Mouse (Mus musculus) embryonic facial prominence, embryonic 11.5 days (tissue): ENCODE results near the gene Ak2. TPM values are rescaled to one million over a fixed set of nuclear protein-coding genes. Genes with fewer than 3 reads are reported as not detected.

Experiments used
- ATAC-seq: fragments of 200-750 bp; cut with Nextera tagmentation; replicated peaks from 2 replicates; pipeline ENCODE4 v1.8.0; 2017; ENCODE audit warnings: low read depth; ENCODE audit not compliant: insufficient number of reproducible peaks, low FRiP score, low TSS enrichment
- DNase-seq: peaks from one replicate; pipeline ENCODE4 v3.0.0-alpha.2; 2015; ENCODE audit warnings: low spot score
- H3K27ac ChIP-seq: fragments of 300-500 bp; sonication (generic); replicated peaks from 2 replicates; pipeline ENCODE4 v1.5.1; 2014; ENCODE audit warnings: mild to moderate bottlenecking, low read depth, low read length, control low read depth
- H3K27me3 ChIP-seq: fragments of 300-500 bp; sonication (generic); 2 replicates; pipeline ENCODE4 v1.6.1; 2014; ENCODE audit warnings: mild to moderate bottlenecking, low read length, moderate library complexity, mixed read lengths; ENCODE audit not compliant: control insufficient read depth, insufficient read depth
- H3K36me3 ChIP-seq: fragments of 300-500 bp; sonication (generic); replicated peaks from 2 replicates; pipeline ENCODE4 v1.6.1; 2014; ENCODE audit warnings: low read depth, mild to moderate bottlenecking, low read length, moderate library complexity, mixed read lengths; ENCODE audit not compliant: control insufficient read depth, insufficient read depth
- H3K4me1 ChIP-seq: fragments of 300-500 bp; sonication (generic); 2 replicates; pipeline ENCODE4 v1.6.1; 2014; ENCODE audit warnings: low read length, mixed read lengths; ENCODE audit not compliant: control insufficient read depth, insufficient read depth
- H3K4me2 ChIP-seq: fragments of 300-500 bp; sonication (generic); 2 replicates; pipeline ENCODE4 v1.6.1; 2014; ENCODE audit warnings: low read depth, mild to moderate bottlenecking, control low read depth, low read length, moderate library complexity
- H3K4me3 ChIP-seq: fragments of 300-500 bp; sonication (generic); 2 replicates; pipeline ENCODE4 v1.5.1; 2014; ENCODE audit warnings: low read depth, low read length, control low read depth
- H3K9ac ChIP-seq: fragments of 300-500 bp; sonication (generic); replicated peaks from 2 replicates; pipeline ENCODE4 v1.6.1; 2014; ENCODE audit warnings: mild to moderate bottlenecking, control low read depth, low read length
- H3K9me3 ChIP-seq: fragments of 300-500 bp; sonication (generic); replicated peaks from 2 replicates; pipeline ENCODE4 v1.6.1; 2016; ENCODE audit warnings: mild to moderate bottlenecking, low read length, inconsistent platforms, mixed read lengths; ENCODE audit not compliant: control insufficient read depth
- WGBS: fragments of 180-500 bp; shearing (Covaris S2); extraction: QIAGEN DNeasy Blood & Tissue Kit; methylation state at CpG from one replicate; pipeline ENCODE4 v1.1.7; 2014; 5-methylcytosine and 5-hydroxymethylcytosine counted together
- polyA plus RNA-seq: library from polyadenylated mRNA; unstranded; fragments of >200 nt; fragmentation: Nextera tagmentation; extraction: Ambion mirVana; gene quantifications from 2 replicates; pipeline ENCODE4 v1.2.1, GENCODE M21; 2014

Gene Ak2
- polyA plus RNA-seq, 1 experiment from 2014 or later, result 154 TPM

DNA sequence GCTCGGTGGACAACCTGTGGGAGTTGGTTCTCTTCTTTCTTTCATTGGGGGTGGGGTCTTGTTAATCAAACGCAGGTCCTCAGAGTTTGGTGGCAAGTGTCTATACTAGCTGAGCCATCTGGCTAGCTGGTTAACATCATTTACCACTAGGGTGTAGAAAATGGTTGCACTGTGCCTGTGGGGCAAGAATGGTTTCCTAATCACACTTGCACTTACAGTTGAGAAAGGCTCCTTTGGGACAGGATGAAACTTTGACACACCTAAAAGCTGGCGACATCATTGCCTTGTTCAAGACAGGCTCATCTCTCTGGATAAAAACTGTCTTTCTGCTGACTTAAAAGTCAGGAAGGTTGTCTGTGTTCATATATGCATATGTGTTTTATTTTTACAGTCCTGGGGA is 418 bp downstream of the Ak2 start:
- WGBS, result 87% methylated on average over 3 of the region's 3 CpGs
- no peak for DNase-seq
- H3K27me3 ChIP-seq, result no peaks in the 10 kb centered on the region
- H3K4me2 ChIP-seq, result no peak overlapping the region
- H3K4me1 ChIP-seq, result peaks cover 3% of the 10 kb centered on the region; the same call in 1 of the 2 replicates
- no peak overlapping the region for H3K9ac ChIP-seq
- no peaks in the 10 kb centered on the region for H3K9me3 ChIP-seq
- no peak overlapping the region for H3K27ac ChIP-seq
- no peak for ATAC-seq
- no peak overlapping the region for H3K4me3 ChIP-seq
- H3K36me3 ChIP-seq, result no peaks in the 10 kb centered on the region

DNA sequence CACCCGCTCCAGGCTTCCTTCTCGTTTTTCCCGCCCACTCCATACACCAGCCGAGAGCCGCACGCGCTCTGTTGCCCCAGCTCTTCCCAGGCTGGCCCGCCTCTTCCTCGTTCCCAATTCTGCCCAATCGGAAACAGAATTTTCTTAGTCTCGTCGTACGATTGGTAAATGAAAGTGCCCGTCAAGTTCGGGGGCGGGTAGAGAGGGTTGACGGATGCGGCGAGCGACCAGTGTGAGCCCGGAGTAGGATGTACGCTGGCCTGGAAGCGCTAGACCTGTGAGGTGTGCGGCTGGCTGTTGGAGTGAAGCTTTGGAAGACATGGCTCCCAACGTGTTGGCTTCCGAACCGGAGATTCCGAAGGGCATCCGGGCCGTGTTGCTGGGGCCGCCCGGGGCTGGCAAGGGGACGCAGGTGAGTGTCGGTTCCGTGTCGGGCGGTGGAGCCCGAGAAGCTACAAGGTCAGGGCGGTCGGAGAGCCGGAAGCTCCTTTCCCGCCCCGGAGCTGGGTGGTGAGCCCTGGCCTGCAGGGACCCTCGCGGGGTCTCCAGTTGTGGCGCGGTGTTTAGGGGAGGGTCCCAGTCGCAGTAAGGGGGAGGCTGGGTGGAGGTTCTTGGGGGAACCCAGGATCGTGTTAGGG is 1.4 kb downstream of the Ak2 start:
- H3K9ac ChIP-seq, result peak overlapping the region; percentile 82
- H3K9me3 ChIP-seq, result no peaks in the 10 kb centered on the region
- H3K4me3 ChIP-seq, result peak overlapping the region; percentile 84
- under 1% methylated on average over 49 of the region's 49 CpGs for WGBS
- ATAC-seq, result peak; percentile 100
- peaks cover 3% of the 10 kb centered on the region; the same call in 1 of the 2 replicates for H3K4me1 ChIP-seq
- H3K27me3 ChIP-seq, result no peaks in the 10 kb centered on the region
- H3K4me2 ChIP-seq, result peak overlapping the region; percentile 81
- H3K27ac ChIP-seq, result peak overlapping the region; percentile 53; the same call in 1 of the 2 replicates
- H3K36me3 ChIP-seq, result no peaks in the 10 kb centered on the region
- peak; percentile 98 for DNase-seq

DNA sequence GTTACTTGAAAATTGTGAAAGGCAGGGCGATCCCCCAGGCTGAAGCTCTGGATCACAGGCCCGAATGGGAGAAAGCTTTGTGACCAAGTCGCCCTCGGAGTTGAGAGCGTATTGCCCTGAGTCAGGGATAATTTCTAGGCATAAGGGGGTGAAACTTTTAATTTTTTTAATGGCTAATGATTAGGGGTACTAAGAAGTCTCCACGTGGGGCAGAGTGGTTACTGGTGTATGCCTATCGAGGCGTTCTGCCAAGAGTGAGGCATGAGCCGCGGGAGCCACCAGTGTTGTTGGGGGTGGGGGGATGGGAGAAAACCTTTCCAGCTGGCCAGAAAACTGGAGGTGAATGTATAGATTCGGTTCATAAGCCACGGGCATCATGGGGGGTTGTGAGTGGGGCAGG is 1.9 kb downstream of the Ak2 start:
- WGBS, result 2% methylated on average over 12 of the region's 12 CpGs
- H3K9ac ChIP-seq, result peak overlapping the region; percentile 82
- H3K9me3 ChIP-seq, result no peaks in the 10 kb centered on the region
- no peak overlapping the region for H3K27ac ChIP-seq
- peaks cover 3% of the 10 kb centered on the region; the same call in 1 of the 2 replicates for H3K4me1 ChIP-seq
- ATAC-seq (no peak), DNase-seq (no peak)
- peak overlapping the region; percentile 81 for H3K4me2 ChIP-seq
- H3K36me3 ChIP-seq, result no peaks in the 10 kb centered on the region
- peak overlapping the region; percentile 84 for H3K4me3 ChIP-seq
- no peaks in the 10 kb centered on the region for H3K27me3 ChIP-seq

DNA sequence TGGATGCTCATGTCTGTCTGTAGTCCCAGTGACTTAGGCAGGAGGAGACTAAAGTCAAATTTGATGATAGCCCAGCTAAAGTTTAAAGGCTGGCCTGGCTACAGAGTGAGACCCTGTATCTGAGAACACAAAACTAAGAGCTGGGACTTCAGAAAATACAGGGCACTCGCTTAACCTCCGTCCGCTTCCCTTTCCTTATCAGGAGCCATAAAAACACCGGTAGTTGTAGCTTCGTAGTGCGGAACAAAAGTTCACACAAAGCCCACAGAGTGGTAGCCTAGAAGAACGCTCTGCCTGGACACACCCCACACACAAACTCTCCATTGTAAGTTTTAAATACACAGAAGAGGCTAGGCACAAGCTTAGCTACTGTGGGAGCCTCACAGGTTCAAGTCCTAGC is 3.5 kb downstream of the Ak2 start:
- no peaks in the 10 kb centered on the region for H3K36me3 ChIP-seq
- 93% methylated on average over 7 of the region's 7 CpGs for WGBS
- no peak for DNase-seq
- peaks cover 3% of the 10 kb centered on the region; the same call in 1 of the 2 replicates for H3K4me1 ChIP-seq
- no peak overlapping the region for H3K4me2 ChIP-seq
- H3K9ac ChIP-seq, result no peak overlapping the region
- H3K27ac ChIP-seq, result no peak overlapping the region
- H3K27me3 ChIP-seq, result no peaks in the 10 kb centered on the region
- H3K4me3 ChIP-seq, result no peak overlapping the region
- no peaks in the 10 kb centered on the region for H3K9me3 ChIP-seq
- ATAC-seq, result no peak

DNA sequence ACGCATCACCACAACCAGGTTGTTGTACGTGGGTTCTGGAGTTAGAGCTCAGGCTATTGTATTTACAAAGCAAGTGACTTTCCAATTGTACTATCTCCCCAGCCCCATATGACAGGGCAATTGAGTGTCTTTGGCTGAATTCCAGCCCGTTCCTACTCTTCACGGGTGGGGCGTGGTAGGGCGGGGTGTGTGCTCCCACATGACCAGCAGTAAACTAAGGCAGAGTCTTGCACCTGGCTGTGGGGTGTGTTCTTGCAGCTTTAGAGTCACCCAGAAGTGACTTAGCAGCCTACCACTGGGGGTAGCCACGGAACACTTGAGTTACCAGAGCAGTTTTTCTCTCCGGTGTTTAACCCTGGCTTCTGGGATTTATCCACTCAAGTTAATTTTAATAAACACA is 5.5 kb downstream of the Ak2 start:
- no peak overlapping the region for H3K4me2 ChIP-seq
- peaks cover 3% of the 10 kb centered on the region; the same call in 1 of the 2 replicates for H3K4me1 ChIP-seq
- no peak overlapping the region for H3K9ac ChIP-seq
- no peak for ATAC-seq
- no peak for DNase-seq
- H3K9me3 ChIP-seq, result no peaks in the 10 kb centered on the region
- H3K27me3 ChIP-seq, result no peaks in the 10 kb centered on the region
- no peaks in the 10 kb centered on the region for H3K36me3 ChIP-seq
- no peak overlapping the region for H3K4me3 ChIP-seq
- no peak overlapping the region for H3K27ac ChIP-seq
- 86% methylated on average over 8 of the region's 8 CpGs for WGBS

DNA sequence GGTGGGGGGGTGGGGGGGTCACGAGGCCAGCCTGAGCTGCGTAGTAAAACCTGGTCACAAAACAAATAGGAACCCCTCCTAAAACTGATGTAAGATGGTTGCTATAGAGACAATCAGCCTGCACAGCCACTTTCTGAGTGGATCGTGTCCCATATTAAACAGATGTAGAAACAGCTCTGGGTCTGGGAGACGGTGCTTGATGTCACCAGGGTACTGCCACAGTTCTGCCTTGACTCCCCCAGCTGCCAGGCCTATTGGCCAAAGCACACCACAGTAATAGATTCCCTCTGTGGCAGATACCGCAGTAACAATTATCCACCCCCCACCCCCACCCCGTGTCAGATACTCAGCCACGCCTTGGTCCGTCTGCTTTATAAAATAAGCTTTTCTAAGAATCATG is 6.6 kb downstream of the Ak2 start:
- H3K36me3 ChIP-seq, result no peaks in the 10 kb centered on the region

DNA sequence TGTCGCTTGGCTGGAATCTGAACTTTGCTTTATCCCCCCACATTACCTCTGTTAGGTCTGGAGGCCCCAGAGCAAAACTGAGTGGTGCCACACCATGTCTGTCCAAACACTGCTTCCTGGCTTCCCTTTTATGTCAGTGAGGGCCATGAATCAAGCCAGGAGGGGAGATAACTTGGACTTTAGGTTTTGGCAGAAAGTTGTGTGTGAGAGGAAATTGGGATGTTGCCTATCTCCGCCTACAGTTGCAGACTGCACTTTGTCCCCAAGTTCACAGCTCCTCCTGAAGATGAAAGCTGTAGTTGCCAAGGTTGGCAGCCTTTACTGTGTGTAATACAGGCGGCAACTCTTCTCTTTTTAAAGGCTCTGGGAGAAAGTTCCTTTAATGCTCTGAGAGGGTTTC is 9.0 kb downstream of the Ak2 start:
- no peaks in the 10 kb centered on the region for H3K9me3 ChIP-seq
- no peak for DNase-seq
- H3K9ac ChIP-seq, result no peak overlapping the region
- WGBS, result 89% methylated on average over 3 of the region's 3 CpGs
- H3K36me3 ChIP-seq, result no peaks in the 10 kb centered on the region; the same call in 1 of the 2 replicates
- ATAC-seq, result no peak
- H3K4me3 ChIP-seq, result no peak overlapping the region
- H3K27ac ChIP-seq, result no peak overlapping the region
- H3K4me2 ChIP-seq, result no peak overlapping the region
- no peaks in the 10 kb centered on the region for H3K4me1 ChIP-seq
- H3K27me3 ChIP-seq, result no peaks in the 10 kb centered on the region

More for the DNA sequence above, 6.6 kb downstream of the Ak2 start:
- no peak for ATAC-seq
- Histone ChIP-seq H3K4me3 (no peak overlapping the region), H3K27ac (no peak overlapping the region), H3K4me1 (peaks cover 3% of the 10 kb centered on the region; the same call in 1 of the 2 replicates), H3K9ac (no peak overlapping the region), H3K4me2 (no peak overlapping the region), H3K9me3 (no peaks in the 10 kb centered on the region), H3K27me3 (no peaks in the 10 kb centered on the region)
- DNase-seq, result no peak
- WGBS, result 86% methylated on average over 8 of the region's 8 CpGs

DNA sequence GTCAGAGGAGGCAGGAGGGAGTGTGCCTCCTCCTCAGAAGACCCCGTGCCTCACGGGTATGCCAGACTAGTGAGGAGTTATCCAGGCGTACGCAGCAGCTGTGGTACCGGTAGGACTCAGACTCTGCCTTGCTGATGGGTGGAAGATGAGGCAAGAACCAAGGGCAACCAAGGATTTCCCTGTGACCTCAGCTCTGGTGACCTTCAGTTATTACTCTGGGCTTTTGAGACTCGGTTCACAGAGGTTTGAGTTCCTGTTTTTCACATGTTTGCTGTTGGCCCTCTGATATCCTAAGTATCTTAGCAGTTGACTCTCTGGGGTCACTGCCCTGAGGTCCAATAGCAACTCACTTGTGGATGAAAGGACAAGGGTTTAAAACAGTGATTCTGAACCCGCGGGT is 12.0 kb downstream of the Ak2 start:
- Histone ChIP-seq H3K4me2 (no peak overlapping the region), H3K4me3 (no peak overlapping the region)

More for the DNA sequence above, 12.0 kb downstream of the Ak2 start:
- WGBS, result 90% methylated on average over 8 of the region's 8 CpGs
- no peaks in the 10 kb centered on the region for H3K9me3 ChIP-seq
- ATAC-seq, result no peak
- no peak overlapping the region for H3K9ac ChIP-seq
- no peaks in the 10 kb centered on the region for H3K27me3 ChIP-seq
- H3K4me1 ChIP-seq, result no peaks in the 10 kb centered on the region
- no peak overlapping the region for H3K27ac ChIP-seq
- no peak for DNase-seq
- H3K36me3 ChIP-seq, result no peaks in the 10 kb centered on the region; the same call in none of the 2 replicates
